Mouse (Mus musculus): Measurements from ENCODE around the gene Xrn1.

DNA sequence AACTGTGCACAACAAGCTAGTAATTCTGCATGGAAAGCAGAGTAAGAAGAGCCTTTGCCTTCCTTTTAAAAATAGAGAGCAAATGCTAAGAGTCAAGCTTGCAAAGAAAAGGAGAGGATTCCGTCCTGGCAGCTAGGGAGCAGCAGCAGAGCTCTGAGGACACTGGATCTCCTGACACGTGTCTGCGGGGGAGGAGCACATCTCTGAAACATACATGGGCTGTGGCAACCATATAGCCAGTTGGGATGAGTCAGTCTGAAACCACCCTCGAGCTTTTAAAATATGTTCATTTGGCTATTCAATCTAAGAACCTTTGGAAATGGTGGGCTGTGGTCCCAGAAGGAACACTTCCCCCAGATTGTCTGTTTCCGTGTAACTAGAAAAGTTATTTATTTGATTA is 100.3 kb downstream of the Xrn1 start:
- TF ChIP-seq CTCF (IDR thresholded peaks at IDR 0.05; ENCODE audit: borderline replicate concordance, control insufficient read depth, extremely low read depth, insufficient read depth, low read length, poor library complexity) (no peak), POLR2A (IDR thresholded peaks at IDR 0.05; ENCODE audit: control insufficient read depth, extremely low read depth, insufficient read depth, low read length, poor library complexity) (no peak)
